Mouse (Mus musculus) kidney, postnatal 0 days (tissue): ENCODE measurements at regions not wholly inside any gene's neighbourhood (a gene's known extent, or its start where the extent isn't known, plus 50 kb on each side); places are given as distances from the start of the nearest gene placed in this dataset.

ENCODE experiments used
- ATAC-seq: fragments of 200-750 bp; cut with Nextera tagmentation; replicated peaks from 2 replicates; pipeline ENCODE4 v1.8.0; 2017; ENCODE audit warnings: low read depth, moderate number of reproducible peaks, moderate TSS enrichment, moderate library complexity; ENCODE audit not compliant: low FRiP score
- DNase-seq: peaks from one replicate; pipeline ENCODE4 v3.0.0-alpha.2; 2016; ENCODE audit warnings: low spot score
- H3K27ac ChIP-seq: fragments of 300-500 bp; sonication (generic); 2 replicates; pipeline ENCODE4 v1.5.1; 2014; ENCODE audit warnings: mild to moderate bottlenecking
- H3K27me3 ChIP-seq: fragments of 300-500 bp; sonication (generic); 2 replicates; pipeline ENCODE4 v1.6.1; 2014; ENCODE audit warnings: low read length, mixed read lengths; ENCODE audit not compliant: insufficient read depth
- H3K36me3 ChIP-seq: fragments of 300-500 bp; sonication (generic); 2 replicates; pipeline ENCODE4 v1.6.1; 2014; ENCODE audit warnings: low read length, mixed read lengths; ENCODE audit not compliant: insufficient read depth
- H3K4me1 ChIP-seq: fragments of 300-500 bp; sonication (generic); replicated peaks from 2 replicates; pipeline ENCODE4 v1.6.1; 2014; ENCODE audit warnings: antibody characterized with exemption, low read length, mixed read lengths; ENCODE audit not compliant: insufficient read depth
- H3K4me2 ChIP-seq: fragments of 300-500 bp; sonication (generic); 2 replicates; pipeline ENCODE4 v1.6.1; 2014; ENCODE audit warnings: mild to moderate bottlenecking, low read length, moderate library complexity, mixed read lengths
- H3K4me3 ChIP-seq: fragments of 300-500 bp; sonication (generic); replicated peaks from 2 replicates; pipeline ENCODE4 v1.5.1; 2014; ENCODE audit warnings: low read depth, low read length
- H3K9ac ChIP-seq: fragments of 300-500 bp; sonication (generic); 2 replicates; pipeline ENCODE4 v1.6.1; 2014; ENCODE audit warnings: low read depth, low read length
- H3K9me3 ChIP-seq: fragments of 300-500 bp; sonication (generic); replicated peaks from 2 replicates; pipeline ENCODE4 v1.6.1; 2016; ENCODE audit warnings: low read length, inconsistent platforms, mixed read lengths
- CTCF ChIP-seq: IDR thresholded peaks from 2 replicates; pipeline ENCODE4 v1.5.1; 2016; ENCODE audit warnings: antibody characterized with exemption, low read depth, mild to moderate bottlenecking, moderate library complexity
- WGBS: fragments of 180-500 bp; shearing (Covaris S2); extraction: QIAGEN DNeasy Blood & Tissue Kit; methylation state at CpG from one replicate; pipeline ENCODE4 v1.1.7; 2014; 5-methylcytosine and 5-hydroxymethylcytosine counted together

- Histone ChIP-seq H3K27ac (no peak overlapping the region), H3K9me3 (no peaks in the 10 kb centered on the region), H3K4me2 (no peak overlapping the region), H3K4me1 (no peaks in the 10 kb centered on the region), H3K27me3 (no peaks in the 10 kb centered on the region), H3K36me3 (no peaks in the 10 kb centered on the region), H3K9ac (no peak overlapping the region), H3K4me3 (no peak overlapping the region)
- DNase-seq, result no peak
- 82% methylated on average over 12 of the region's 12 CpGs for WGBS
- ATAC-seq, result no peak
- TF ChIP-seq CTCF, result no peak
These were observed 198.7 kb upstream of the Sp8 start for GRCm38 (mm10) chr12:118647270-118648042.

DNA sequence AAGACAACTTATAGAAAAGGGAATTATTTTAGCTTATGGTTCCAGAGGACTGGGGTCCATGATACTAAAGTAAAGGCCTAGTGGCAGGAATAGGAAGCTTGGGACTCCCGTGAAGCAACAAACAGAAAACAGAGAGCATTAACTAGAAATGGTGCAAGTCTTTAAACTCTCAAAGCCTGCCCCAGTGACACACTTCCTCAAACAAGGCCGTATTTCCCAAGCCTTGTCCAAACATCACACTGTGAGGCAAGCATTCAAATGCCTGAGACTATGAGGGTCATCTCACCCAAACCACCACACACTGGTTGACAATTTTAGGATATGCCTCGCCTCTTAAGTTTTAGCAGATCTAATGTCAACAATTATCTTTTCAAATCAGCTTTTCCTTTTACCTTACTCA, 205.2 kb upstream of the Sp8 start:
- Histone ChIP-seq H3K27me3 (no peaks in the 10 kb centered on the region), H3K4me3 (no peak overlapping the region), H3K36me3 (no peaks in the 10 kb centered on the region), H3K9me3 (no peaks in the 10 kb centered on the region), H3K27ac (no peak overlapping the region), H3K4me1 (no peaks in the 10 kb centered on the region), H3K4me2 (no peak overlapping the region), H3K9ac (no peak overlapping the region)
- ATAC-seq (no peak), DNase-seq (no peak)
- no peak for TF ChIP-seq CTCF
- WGBS, result 61% methylated on average over 3 of the region's 3 CpGs

- WGBS, result 48% methylated on average over 4 of the region's 4 CpGs
- ATAC-seq (no peak), DNase-seq (no peak)
- Histone ChIP-seq H3K9me3 (no peaks in the 10 kb centered on the region), H3K4me2 (no peak overlapping the region), H3K4me1 (no peaks in the 10 kb centered on the region), H3K27ac (no peak overlapping the region), H3K27me3 (no peaks in the 10 kb centered on the region), H3K9ac (no peak overlapping the region), H3K4me3 (no peak overlapping the region), H3K36me3 (no peaks in the 10 kb centered on the region)
- TF ChIP-seq CTCF, result no peak
These were observed 208.9 kb upstream of the Sp8 start for GRCm38 (mm10) chr12:118637214-118637613.

DNA sequence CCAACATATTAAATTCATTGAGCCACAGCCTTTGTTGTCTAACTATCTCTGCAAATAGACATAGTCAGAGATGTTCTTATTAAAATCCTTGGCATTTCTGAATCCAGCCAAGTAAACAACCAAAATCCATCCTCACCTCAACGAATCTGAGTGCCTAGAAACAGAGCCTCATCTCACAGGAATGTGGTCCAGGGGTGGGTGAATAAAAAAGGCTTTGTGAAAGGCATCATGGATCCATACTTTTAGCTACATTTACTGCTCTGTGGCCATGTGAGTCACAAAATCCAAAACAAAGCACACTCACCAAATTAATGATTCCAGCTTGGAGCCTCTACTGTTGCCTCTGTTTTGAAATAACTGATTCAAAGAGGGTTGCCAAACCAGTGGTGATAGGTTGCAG, 210.7 kb upstream of the Sp8 start:
- 56% methylated on average over 1 of the region's 1 CpGs for WGBS
- Histone ChIP-seq H3K4me1 (no peaks in the 10 kb centered on the region), H3K27ac (no peak overlapping the region), H3K9me3 (no peaks in the 10 kb centered on the region), H3K4me3 (no peak overlapping the region), H3K4me2 (no peak overlapping the region), H3K27me3 (no peaks in the 10 kb centered on the region), H3K36me3 (no peaks in the 10 kb centered on the region), H3K9ac (no peak overlapping the region)
- ATAC-seq, result no peak
- no peak for DNase-seq
- no peak for TF ChIP-seq CTCF

DNA sequence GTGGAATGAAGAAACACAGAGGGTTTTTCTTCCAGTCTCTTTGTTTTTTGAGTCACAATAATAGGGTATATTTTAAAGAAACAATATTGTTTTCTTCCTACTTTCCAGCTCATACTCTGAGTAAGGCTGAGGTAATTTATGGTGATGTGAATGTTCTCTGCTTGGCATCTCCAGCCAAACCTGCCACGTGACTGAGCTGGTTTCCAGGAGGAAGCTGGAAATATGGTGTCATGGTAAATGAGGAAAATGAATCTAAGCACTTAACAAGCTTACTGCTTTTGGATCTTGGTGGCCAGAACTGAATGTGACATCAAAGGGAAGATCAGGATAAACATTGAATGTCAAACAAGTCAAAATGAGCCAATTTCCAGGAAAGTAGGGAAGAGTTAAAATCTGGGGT, 215.8 kb upstream of the Sp8 start:
- Histone ChIP-seq H3K4me1 (no peaks in the 10 kb centered on the region), H3K36me3 (no peaks in the 10 kb centered on the region), H3K9ac (no peak overlapping the region), H3K4me3 (no peak overlapping the region), H3K4me2 (no peak overlapping the region), H3K27ac (no peak overlapping the region), H3K27me3 (no peaks in the 10 kb centered on the region), H3K9me3 (no peaks in the 10 kb centered on the region)
- WGBS, result 33% methylated on average over 1 of the region's 1 CpGs
- ATAC-seq (no peak), DNase-seq (no peak)
- TF ChIP-seq CTCF, result no peak

DNA sequence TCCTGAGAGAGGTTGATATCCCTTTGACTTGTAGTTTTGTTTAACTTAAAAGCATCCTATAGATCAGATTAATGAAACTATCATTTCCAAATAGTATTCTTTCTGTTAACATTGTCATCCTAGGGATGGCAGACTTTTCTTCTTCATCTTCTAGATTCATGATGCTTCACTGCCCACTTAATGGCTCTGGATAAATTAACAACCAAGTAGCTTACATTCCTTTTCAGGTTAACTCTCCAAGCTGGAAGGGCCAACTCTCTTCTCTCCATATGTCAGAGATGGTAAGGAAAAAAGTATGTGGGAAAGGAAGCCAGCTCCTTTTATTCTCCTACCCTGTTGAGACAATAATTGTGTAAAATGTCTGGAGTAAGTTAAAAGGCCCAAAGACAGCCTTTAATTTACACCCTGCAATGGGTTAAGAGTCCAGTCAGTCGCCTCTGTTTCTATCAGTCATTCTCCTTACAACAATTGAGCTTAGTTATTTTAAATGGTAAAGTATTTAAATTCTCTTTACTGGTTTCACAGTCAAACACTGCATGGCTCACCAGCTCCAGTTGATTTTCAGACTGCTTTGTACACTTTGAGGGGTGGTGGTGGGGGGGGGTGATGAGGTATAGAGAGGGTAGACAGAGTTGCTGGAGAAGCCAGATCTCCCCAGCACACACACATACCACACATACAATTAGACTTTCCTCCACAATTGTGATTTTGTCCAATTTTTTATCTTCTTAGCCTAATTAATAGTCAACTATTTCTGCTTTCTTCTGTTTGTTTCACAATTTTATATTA, 224.2 kb upstream of the Sp8 start:
- DNase-seq (no peak), ATAC-seq (no peak)
- Histone ChIP-seq H3K4me2 (no peak overlapping the region), H3K4me3 (no peak overlapping the region), H3K27ac (no peak overlapping the region), H3K4me1 (no peaks in the 10 kb centered on the region), H3K36me3 (no peaks in the 10 kb centered on the region), H3K9me3 (no peaks in the 10 kb centered on the region), H3K9ac (no peak overlapping the region), H3K27me3 (no peaks in the 10 kb centered on the region)
- no peak for TF ChIP-seq CTCF
- WGBS, result 53% methylated on average over 1 of the region's 1 CpGs
